ENCODE assay signal across 20 mouse cellular contexts in the genomic region with DNA sequence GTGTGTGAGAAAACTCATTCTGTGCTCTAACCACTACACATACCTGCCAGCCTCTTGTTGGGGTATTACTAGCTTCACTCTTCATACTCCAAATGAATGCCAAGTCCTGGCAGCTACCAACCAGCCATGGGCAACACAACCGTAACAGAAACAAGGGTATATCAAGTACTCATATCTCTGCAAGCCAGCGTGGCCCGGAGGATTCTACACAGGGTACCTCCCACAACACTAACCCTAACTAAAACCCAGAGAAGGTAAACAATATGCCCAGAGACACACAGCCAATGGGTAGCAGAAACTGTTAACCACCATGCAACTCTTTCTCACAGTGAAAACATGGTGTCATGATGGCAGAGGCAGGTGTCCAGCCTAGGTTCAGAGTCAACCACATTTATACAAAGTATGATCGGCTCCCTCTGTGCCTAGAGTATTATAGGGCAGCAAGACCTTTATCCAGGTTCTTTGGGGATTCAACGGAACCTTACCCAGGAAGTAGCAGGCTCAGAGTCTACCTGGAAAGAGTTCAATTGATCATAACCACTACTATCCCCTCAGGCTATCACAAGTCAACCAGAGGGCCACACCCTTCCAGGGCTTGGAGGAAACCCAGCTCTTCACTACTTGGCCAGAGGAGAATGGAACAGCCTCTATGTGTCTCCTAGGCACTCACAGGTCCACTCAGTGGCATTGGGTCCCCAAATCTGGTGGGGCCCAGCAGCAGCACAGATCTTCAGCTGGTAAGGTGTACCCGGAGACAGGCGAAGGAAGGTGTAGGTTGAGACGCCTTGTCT. TPM values are rescaled to one million over a fixed set of nuclear protein-coding genes. Genes with fewer than 3 reads are reported as not detected.
"Had no signal": no experiment of that assay in that cellular context is flagged by ENCODE, and none has a peak within 500 bp of the region (broad histone marks: within the 10 kb centered on the region; RNA-seq: fewer than 3 reads in every experiment).

No protein-coding gene starts in this region.

- H3K4me2 ChIP-seq: lung, embryonic 15.5 days; midbrain, embryonic 11.5 days; midbrain, embryonic 13.5 days; midbrain, embryonic 15.5 days; neural tube, embryonic 12.5 days had no signal

- H3K27me3 ChIP-seq: midbrain, embryonic 15.5 days had no signal

- H3K4me3 ChIP-seq: lung, embryonic 15.5 days; midbrain, embryonic 13.5 days; midbrain, embryonic 15.5 days; neural tube, embryonic 12.5 days had no signal

- ATAC-seq: lung, postnatal 0 days; midbrain, embryonic 13.5 days; midbrain, embryonic 15.5 days had no signal

- DNase-seq: lung, adult 2 months; lung, postnatal 14 days; lung, postnatal 36 days; right cerebral cortex, postnatal 14 days; right cerebral cortex, postnatal 4 days; spleen, adult 18-20 months; thymus, adult 18-20 months; thymus, postnatal 14 days; thymus, postnatal 36 days had no signal

- H3K9me3 ChIP-seq: lung, embryonic 15.5 days; midbrain, embryonic 13.5 days; midbrain, embryonic 15.5 days; neural tube, embryonic 12.5 days had no signal

- H3K36me3 ChIP-seq: lung, embryonic 15.5 days; midbrain, embryonic 13.5 days; midbrain, embryonic 15.5 days; neural tube, embryonic 12.5 days had no signal

- H3K9ac ChIP-seq: lung, embryonic 15.5 days; midbrain, embryonic 13.5 days; midbrain, embryonic 15.5 days; neural tube, embryonic 12.5 days had no signal

- H3K27ac ChIP-seq: lung, embryonic 15.5 days; macrophage; midbrain, embryonic 13.5 days; midbrain, embryonic 15.5 days; neural tube, embryonic 12.5 days had no signal

RNA-seq across cellular contexts. Expression of a gene that starts 19.7 kb away (rescaled TPM):
- total RNA-seq: megakaryocyte, adult 5-6 weeks; monocyte, adult 5-6 weeks; neutrophil, adult 5-6 weeks had no signal
- polyA plus RNA-seq: macrophage had no signal

RNA-seq across cellular contexts. Expression of a gene that starts 42.7 kb away (rescaled TPM):
- total RNA-seq: megakaryocyte, adult 5-6 weeks; monocyte, adult 5-6 weeks; neutrophil, adult 5-6 weeks had no signal
- polyA plus RNA-seq: liver, embryonic 16.5 days; macrophage; midbrain, embryonic 11.5 days had no signal
